Comparison of ENCODE assay signal across 16 mouse cellular contexts in the genomic region with DNA sequence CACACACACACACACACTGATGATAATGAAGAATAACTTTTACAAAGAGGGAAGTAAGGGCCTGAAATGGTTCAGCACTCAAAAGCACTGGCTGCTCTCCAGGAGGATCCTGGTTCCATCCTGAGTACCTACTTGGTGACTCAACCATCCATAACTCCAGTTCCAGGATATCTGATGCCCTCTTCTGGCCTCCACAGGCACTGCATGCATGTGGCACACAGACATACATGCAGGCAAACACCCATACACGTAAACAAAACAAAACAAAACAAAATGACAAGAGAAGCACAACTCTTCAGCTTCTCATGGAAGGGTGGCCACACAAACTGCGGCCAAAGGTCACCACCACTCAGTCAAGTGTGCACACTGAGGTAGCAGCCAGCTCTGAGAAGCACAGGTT.
DNase-seq lines count a peak whose midpoint lies in the region; ATAC-seq and TF ChIP-seq lines count a peak whose summit lies in the region.
"Had no signal": no experiment of that assay in that cellular context is flagged by ENCODE, and none has a peak within 500 bp of the region (broad histone marks: within the 10 kb centered on the region; RNA-seq: fewer than 3 reads in every experiment).

No protein-coding gene starts in this region.

- peak; percentile 72 for DNase-seq in heart, adult 11 months
- DNase-seq in heart, postnatal 36 days, result no peak
- DNase-seq in lung, postnatal 0 days (ENCODE audit: low spot score), result no peak
- no peak for DNase-seq in lung, postnatal 10 days
- DNase-seq in adrenal gland, adult 2 months, result no peak
- no peak for DNase-seq in adrenal gland, adult 18-20 months (ENCODE audit: low spot score in 2 of 2)
- DNase-seq: adrenal gland, postnatal 14 days; cerebellum, adult 11-12 months; forebrain, postnatal 0 days; heart, postnatal 4 days; right cerebral cortex, adult 18-20 months had no signal

- no peaks in the 10 kb centered on the region for H3K27me3 ChIP-seq in lung, postnatal 0 days (replicated peaks; ENCODE audit: insufficient read depth, low read length)
- peaks cover 6% of the 10 kb centered on the region; the same call in 1 of the 2 replicates for H3K27me3 ChIP-seq in E14TG2a.4 (ENCODE audit: insufficient read depth, low read length)
- no peaks in the 10 kb centered on the region for H3K27me3 ChIP-seq in small intestine, adult 2 months (ENCODE audit: control insufficient read depth, insufficient read depth, low read length)

- H3K9ac ChIP-seq in lung, postnatal 0 days (replicated peaks; ENCODE audit: low read depth), result no peak overlapping the region
- H3K9ac ChIP-seq: embryonic facial prominence, embryonic 13.5 days; forebrain, postnatal 0 days; midbrain, embryonic 12.5 days had no signal

- H3K4me2 ChIP-seq in lung, postnatal 0 days (replicated peaks; ENCODE audit: low read depth, low read length), result no peak overlapping the region
- H3K4me2 ChIP-seq: embryonic facial prominence, embryonic 13.5 days; midbrain, embryonic 12.5 days had no signal

- H3K9me3 ChIP-seq in lung, postnatal 0 days (ENCODE audit: low read length), result no peaks in the 10 kb centered on the region
- no peaks in the 10 kb centered on the region for H3K9me3 ChIP-seq in E14TG2a.4 (ENCODE audit: low read length)

- no peak overlapping the region for H3K4me3 ChIP-seq in lung, postnatal 0 days (ENCODE audit: low read depth, low read length)
- H3K4me3 ChIP-seq in E14TG2a.4 (replicated peaks; ENCODE audit: low read length), result no peak overlapping the region
- H3K4me3 ChIP-seq in small intestine, adult 2 months (ENCODE audit: low read depth, low read length), result no peak overlapping the region
- H3K4me3 ChIP-seq: embryonic facial prominence, embryonic 13.5 days; midbrain, embryonic 12.5 days had no signal

- TF ChIP-seq EP300 in lung, postnatal 0 days (IDR thresholded peaks at IDR 0.05), result no peak

- H3K27ac ChIP-seq in lung, postnatal 0 days (ENCODE audit: low read length), result no peak overlapping the region
- no peak overlapping the region for H3K27ac ChIP-seq in small intestine, adult 2 months (ENCODE audit: insufficient read depth, low read depth, low read length)
- H3K27ac ChIP-seq: embryonic facial prominence, embryonic 13.5 days; midbrain, embryonic 12.5 days had no signal

- TF ChIP-seq POLR2A in small intestine, adult 2 months (IDR thresholded peaks at IDR 0.05; ENCODE audit: low read depth, low read length), result no peak

- TF ChIP-seq CTCF in lung, postnatal 0 days (IDR thresholded peaks at IDR 0.05), result peak; percentile 51
- TF ChIP-seq CTCF in E14TG2a.4 (conservative IDR thresholded peaks at IDR 0.05; ENCODE audit: low read length), result peak; percentile 59
- TF ChIP-seq CTCF in small intestine, adult 2 months (IDR thresholded peaks at IDR 0.05; ENCODE audit: extremely low read depth, insufficient read length, insufficient replicate concordance, low read depth, low read length), result peak; percentile 30; the same call in 1 of the 2 replicates

- WGBS in lung, postnatal 0 days, result 84% methylated on average over 2 of the region's 2 CpGs
- 94% methylated on average over 2 of the region's 2 CpGs for WGBS in small intestine, adult 2 months

- intact Hi-C loops in heart, postnatal 36 days (cut with DNase I), result no loop called here

- no peaks in the 10 kb centered on the region for H3K36me3 ChIP-seq in lung, postnatal 0 days (ENCODE audit: insufficient read depth, low read length)
- no peaks in the 10 kb centered on the region for H3K36me3 ChIP-seq in E14TG2a.4 (ENCODE audit: insufficient read depth, low read length)
- H3K36me3 ChIP-seq in small intestine, adult 2 months (ENCODE audit: control insufficient read depth, insufficient read depth, low read length), result no peaks in the 10 kb centered on the region
- H3K36me3 ChIP-seq: embryonic facial prominence, embryonic 13.5 days; G1E; midbrain, embryonic 12.5 days had no signal

- ATAC-seq in lung, postnatal 0 days, result no peak
- ATAC-seq: forebrain, postnatal 0 days had no signal

- H3K4me1 ChIP-seq in lung, postnatal 0 days (ENCODE audit: insufficient read depth, low read depth, low read length), result no peaks in the 10 kb centered on the region
- H3K4me1 ChIP-seq in E14TG2a.4 (replicated peaks; ENCODE audit: low read depth, low read length), result peaks cover 7% of the 10 kb centered on the region; the same call in 1 of the 2 replicates
- no peaks in the 10 kb centered on the region for H3K4me1 ChIP-seq in small intestine, adult 2 months (ENCODE audit: control insufficient read depth, insufficient read depth, insufficient read length, low read length)
